Mouse (Mus musculus): ENCODE measurements at regions not wholly inside any gene's neighbourhood (a gene's known extent, or its start where the extent isn't known, plus 50 kb on each side); places are given as distances from the start of the nearest gene placed in this dataset.
"Not testable (repeated sequence)": the region's sequence is repeated elsewhere in the genome, so short reads cannot be mapped to it uniquely, and the experiment has no call there.

DNA sequence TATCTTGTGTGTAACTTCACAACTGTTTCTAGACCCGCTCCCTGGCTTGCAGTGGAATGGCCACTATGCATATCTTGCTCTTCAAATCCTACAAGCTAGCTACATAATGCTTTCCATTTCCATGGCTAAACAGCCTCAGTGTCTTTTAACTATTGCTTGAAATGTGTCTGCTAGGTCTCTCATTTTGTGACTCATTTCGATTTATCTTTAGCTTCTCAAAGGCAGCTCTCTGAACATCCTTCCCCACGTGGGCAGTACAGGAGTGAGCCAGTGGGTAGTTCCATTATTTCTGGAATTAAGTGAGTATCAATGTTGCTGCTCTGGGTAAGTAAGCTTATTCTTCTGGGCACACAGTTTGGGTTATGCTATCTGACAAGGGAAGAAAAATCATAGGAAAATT is 102.9 kb upstream of the Stxbp6 start:
- DNase-seq (ENCODE audit: low spot score) (no peak), ATAC-seq (ENCODE audit: insufficient read depth, low read depth) (no peak)
- H3K4me2 ChIP-seq (ENCODE audit: low read depth, low read length), result no peak overlapping the region
- no peak overlapping the region for H3K4me3 ChIP-seq (ENCODE audit: low read depth, low read length)
- H3K27me3 ChIP-seq (ENCODE audit: control insufficient read depth, insufficient read depth, low read length), result no peaks in the 10 kb centered on the region
- no peaks in the 10 kb centered on the region for H3K4me1 ChIP-seq (ENCODE audit: control insufficient read depth, insufficient read depth)
- no peaks in the 10 kb centered on the region for H3K9me3 ChIP-seq (replicated peaks; ENCODE audit: control insufficient read depth, low read length)
- TF ChIP-seq CTCF (IDR thresholded peaks at IDR 0.05; ENCODE audit: low read depth) (no peak), EP300 (IDR thresholded peaks at IDR 0.05; ENCODE audit: low read depth) (no peak)
- no peaks in the 10 kb centered on the region for H3K36me3 ChIP-seq (replicated peaks; ENCODE audit: control insufficient read depth, insufficient read depth, low read length)
- 44% methylated on average over 3 of the region's 3 CpGs for WGBS
- no peak overlapping the region for H3K27ac ChIP-seq (ENCODE audit: low read depth)
- H3K9ac ChIP-seq (replicated peaks; ENCODE audit: low read depth, low read length), result no peak overlapping the region

DNA sequence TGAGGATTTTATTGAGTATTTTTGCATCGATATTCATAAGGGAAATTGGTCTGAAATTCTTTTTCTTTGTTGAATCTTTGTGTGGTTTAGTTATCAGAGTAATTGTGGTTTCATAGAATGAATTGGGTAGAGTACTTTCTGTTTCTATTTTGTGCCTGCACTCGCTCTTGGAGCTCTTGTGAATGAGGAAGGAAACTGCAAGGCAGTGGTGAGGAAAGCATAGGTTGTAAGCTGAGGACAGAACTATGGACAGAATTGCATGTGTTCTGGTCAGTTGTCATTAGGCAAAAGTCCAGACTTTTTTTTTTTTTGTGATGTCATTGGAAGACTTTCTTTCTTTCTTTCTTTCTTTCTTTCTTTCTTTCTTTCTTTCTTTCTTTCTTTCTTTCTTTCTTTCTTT is 100.8 kb upstream of the Stxbp6 start:
- WGBS, result 76% methylated on average over 2 of the region's 2 CpGs
- not testable (repeated sequence) for H3K27me3 ChIP-seq (ENCODE audit: control insufficient read depth, insufficient read depth, low read length); H3K4me3 ChIP-seq (ENCODE audit: low read depth, low read length); H3K4me2 ChIP-seq (ENCODE audit: low read depth, low read length); H3K4me1 ChIP-seq (ENCODE audit: control insufficient read depth, insufficient read depth); H3K36me3 ChIP-seq (replicated peaks; ENCODE audit: control insufficient read depth, insufficient read depth, low read length); H3K27ac ChIP-seq (ENCODE audit: low read depth); DNase-seq (ENCODE audit: low spot score); H3K9ac ChIP-seq (replicated peaks; ENCODE audit: low read depth, low read length); H3K9me3 ChIP-seq (replicated peaks; ENCODE audit: control insufficient read depth, low read length); ATAC-seq (ENCODE audit: insufficient read depth, low read depth)

DNA sequence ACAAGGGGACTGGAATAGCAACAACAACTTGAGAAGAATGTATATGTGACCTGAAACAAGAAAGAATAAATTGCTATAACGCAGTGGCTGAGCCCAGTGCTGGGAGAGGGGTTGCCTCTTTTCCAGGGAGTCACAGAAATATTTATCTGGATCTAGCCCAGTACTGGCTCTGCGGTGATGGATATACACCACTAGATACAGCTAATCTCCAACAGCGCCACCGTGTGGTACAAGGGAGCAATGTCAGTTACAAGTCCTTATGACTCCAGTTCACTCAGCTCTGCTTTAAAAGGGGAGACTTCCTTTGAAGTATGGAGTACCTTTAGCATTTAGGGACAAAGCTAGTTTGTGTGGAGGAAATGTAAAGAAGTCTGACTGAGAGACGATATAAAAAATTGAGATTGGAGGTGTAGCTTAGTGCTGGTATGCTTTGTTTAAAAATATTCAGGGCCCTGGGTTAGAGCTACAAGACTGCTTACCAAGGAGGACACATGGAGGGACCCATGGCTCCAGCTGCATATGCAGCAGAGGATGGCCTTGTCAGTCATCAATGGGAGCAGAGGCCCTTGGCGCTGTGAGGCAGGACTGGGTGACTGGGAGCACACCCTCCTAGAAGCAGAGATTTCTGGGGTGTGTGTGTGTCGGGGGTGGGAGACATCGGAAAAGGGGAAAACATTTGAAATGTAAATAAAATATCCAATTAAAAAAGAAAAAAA is 97.6 kb upstream of the Stxbp6 start:
- Histone ChIP-seq H3K4me2 (ENCODE audit: low read depth, low read length) (no peak overlapping the region), H3K9me3 (replicated peaks; ENCODE audit: control insufficient read depth, low read length) (no peaks in the 10 kb centered on the region), H3K36me3 (replicated peaks; ENCODE audit: control insufficient read depth, insufficient read depth, low read length) (no peaks in the 10 kb centered on the region), H3K4me3 (ENCODE audit: low read depth, low read length) (no peak overlapping the region), H3K4me1 (ENCODE audit: control insufficient read depth, insufficient read depth) (no peaks in the 10 kb centered on the region), H3K27me3 (ENCODE audit: control insufficient read depth, insufficient read depth, low read length) (no peaks in the 10 kb centered on the region), H3K9ac (replicated peaks; ENCODE audit: low read depth, low read length) (no peak overlapping the region), H3K27ac (ENCODE audit: low read depth) (no peak overlapping the region)
- DNase-seq (ENCODE audit: low spot score), result peak; percentile 48
- TF ChIP-seq CTCF (IDR thresholded peaks at IDR 0.05; ENCODE audit: low read depth), result peak; percentile 81
- no peak for TF ChIP-seq EP300 (IDR thresholded peaks at IDR 0.05; ENCODE audit: low read depth)
- WGBS, result 37% methylated on average over 8 of the region's 8 CpGs
- ATAC-seq (ENCODE audit: insufficient read depth, low read depth), result no peak

DNA sequence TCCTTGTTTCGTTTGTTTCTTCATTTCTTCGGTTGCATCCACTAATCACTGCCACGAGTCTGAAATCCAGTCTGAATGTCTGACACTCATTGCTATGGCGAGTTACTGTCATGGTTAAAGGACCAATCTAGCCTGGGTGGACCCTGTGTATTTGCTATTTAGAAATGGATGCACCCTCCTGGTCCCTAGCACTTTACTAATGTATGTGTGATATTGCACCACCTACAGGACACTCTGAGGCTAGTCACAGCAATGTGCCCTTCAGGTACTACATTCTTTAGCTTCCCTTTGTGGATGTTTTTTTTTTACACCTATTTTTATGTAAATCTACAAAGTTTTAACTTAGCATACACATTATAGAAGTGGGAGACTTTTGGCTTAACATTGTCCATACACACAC is 87.5 kb upstream of the Stxbp6 start:
- Histone ChIP-seq H3K4me2 (ENCODE audit: low read depth, low read length) (no peak overlapping the region), H3K36me3 (replicated peaks; ENCODE audit: control insufficient read depth, insufficient read depth, low read length) (no peaks in the 10 kb centered on the region), H3K27me3 (ENCODE audit: control insufficient read depth, insufficient read depth, low read length) (no peaks in the 10 kb centered on the region), H3K4me3 (ENCODE audit: low read depth, low read length) (no peak overlapping the region), H3K9me3 (replicated peaks; ENCODE audit: control insufficient read depth, low read length) (no peaks in the 10 kb centered on the region), H3K4me1 (ENCODE audit: control insufficient read depth, insufficient read depth) (no peaks in the 10 kb centered on the region), H3K9ac (replicated peaks; ENCODE audit: low read depth, low read length) (no peak overlapping the region), H3K27ac (ENCODE audit: low read depth) (no peak overlapping the region)
- ATAC-seq (ENCODE audit: insufficient read depth, low read depth) (0 out of 2 replicates have a peak, but pooled peaks have one; percentile 44), DNase-seq (ENCODE audit: low spot score) (peak; percentile 40)
- no peak for TF ChIP-seq EP300 (IDR thresholded peaks at IDR 0.05; ENCODE audit: low read depth)
- peak; percentile 66 for TF ChIP-seq CTCF (IDR thresholded peaks at IDR 0.05; ENCODE audit: low read depth)
- WGBS, result 66% methylated on average over 4 of the region's 4 CpGs

DNA sequence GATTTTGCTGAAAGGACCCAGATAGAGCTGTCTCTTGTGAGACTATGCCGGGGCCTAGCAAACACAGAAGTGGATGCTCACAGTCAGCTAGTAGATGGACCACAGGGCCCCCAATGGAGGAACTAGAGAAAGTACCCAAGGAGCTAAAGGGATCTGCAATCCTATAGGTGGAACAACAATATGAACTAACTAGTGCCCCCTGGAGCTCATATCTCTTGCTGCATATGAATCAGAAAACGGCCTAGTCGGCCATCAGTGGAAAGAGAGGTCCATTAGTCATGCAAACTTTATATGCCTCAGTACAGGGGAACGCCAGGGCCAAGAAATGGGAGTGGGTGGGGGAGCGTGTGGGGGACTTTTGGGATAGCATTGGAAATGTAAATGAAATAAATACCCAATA is 87.1 kb upstream of the Stxbp6 start:
- not testable (repeated sequence) for ATAC-seq (ENCODE audit: insufficient read depth, low read depth); H3K27ac ChIP-seq (ENCODE audit: low read depth); H3K4me2 ChIP-seq (ENCODE audit: low read depth, low read length); DNase-seq (ENCODE audit: low spot score); H3K4me1 ChIP-seq (ENCODE audit: control insufficient read depth, insufficient read depth); H3K27me3 ChIP-seq (ENCODE audit: control insufficient read depth, insufficient read depth, low read length); H3K9me3 ChIP-seq (replicated peaks; ENCODE audit: control insufficient read depth, low read length); H3K4me3 ChIP-seq (ENCODE audit: low read depth, low read length); H3K36me3 ChIP-seq (replicated peaks; ENCODE audit: control insufficient read depth, insufficient read depth, low read length); H3K9ac ChIP-seq (replicated peaks; ENCODE audit: low read depth, low read length)
- WGBS, result 74% methylated on average over 5 of the region's 5 CpGs

DNA sequence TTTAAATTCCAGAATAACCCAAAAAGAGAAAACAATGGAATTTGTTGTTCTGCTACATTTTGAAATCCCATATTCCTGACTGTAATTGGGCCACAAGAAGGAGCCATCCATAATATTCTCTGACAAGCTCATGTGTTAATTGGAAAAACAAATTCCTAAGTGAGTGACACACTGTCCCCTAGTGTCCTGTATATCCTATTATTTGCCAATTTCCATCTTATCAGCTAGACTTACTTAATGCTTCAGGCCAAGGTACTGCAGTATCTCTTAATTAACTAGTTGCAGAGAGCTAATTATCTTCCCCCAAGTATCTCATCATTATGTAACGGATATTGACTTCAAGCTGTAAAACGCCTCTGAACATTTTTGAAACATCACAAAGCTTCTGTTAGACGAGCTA is 84.5 kb upstream of the Stxbp6 start:
- TF ChIP-seq CTCF (IDR thresholded peaks at IDR 0.05; ENCODE audit: low read depth) (peak; percentile 19; the same call in 1 of the 2 replicates), EP300 (IDR thresholded peaks at IDR 0.05; ENCODE audit: low read depth) (no peak)
- Histone ChIP-seq H3K4me3 (ENCODE audit: low read depth, low read length) (no peak overlapping the region), H3K36me3 (replicated peaks; ENCODE audit: control insufficient read depth, insufficient read depth, low read length) (no peaks in the 10 kb centered on the region), H3K27ac (ENCODE audit: low read depth) (no peak overlapping the region), H3K27me3 (ENCODE audit: control insufficient read depth, insufficient read depth, low read length) (no peaks in the 10 kb centered on the region), H3K4me1 (ENCODE audit: control insufficient read depth, insufficient read depth) (no peaks in the 10 kb centered on the region), H3K9ac (replicated peaks; ENCODE audit: low read depth, low read length) (no peak overlapping the region), H3K4me2 (ENCODE audit: low read depth, low read length) (no peak overlapping the region), H3K9me3 (replicated peaks; ENCODE audit: control insufficient read depth, low read length) (no peaks in the 10 kb centered on the region)
- DNase-seq (ENCODE audit: low spot score), result no peak
- ATAC-seq (ENCODE audit: insufficient read depth, low read depth), result no peak
- 75% methylated on average over 3 of the region's 3 CpGs for WGBS

All from heart, postnatal 0 days (tissue).